Mouse (Mus musculus) hindbrain, embryonic 15.5 days (tissue): ENCODE results near the gene Fanci. TPM values are rescaled to one million over a fixed set of nuclear protein-coding genes. Genes with fewer than 3 reads are reported as not detected.
A peak's percentile ranks its signal among the peaks of the same experiment; 100 is the strongest.

ENCODE experiments used
- ATAC-seq: fragments of 200-750 bp; cut with Nextera tagmentation; 2 replicates; pipeline ENCODE4 v1.8.0; 2017; ENCODE audit warnings: low read depth, moderate number of reproducible peaks, moderate TSS enrichment; ENCODE audit not compliant: low FRiP score
- H3K27ac ChIP-seq: fragments of 300-500 bp; sonication (generic); replicated peaks from 2 replicates; pipeline ENCODE4 v1.5.1; 2015; ENCODE audit warnings: mild to moderate bottlenecking, inconsistent platforms
- H3K27me3 ChIP-seq: fragments of 300-500 bp; sonication (generic); 2 replicates; pipeline ENCODE4 v1.6.1; 2015; ENCODE audit warnings: control low read depth, inconsistent platforms
- H3K36me3 ChIP-seq: fragments of 300-500 bp; sonication (generic); 2 replicates; pipeline ENCODE4 v1.6.1; 2015; ENCODE audit warnings: control low read depth, inconsistent platforms
- H3K4me1 ChIP-seq: fragments of 300-500 bp; sonication (generic); replicated peaks from 2 replicates; pipeline ENCODE4 v1.6.1; 2015; ENCODE audit warnings: control low read depth, inconsistent platforms
- H3K4me2 ChIP-seq: fragments of 300-500 bp; sonication (generic); 2 replicates; pipeline ENCODE4 v1.6.1; 2015; ENCODE audit warnings: moderate library complexity, mild to moderate bottlenecking, inconsistent platforms
- H3K4me3 ChIP-seq: fragments of 300-500 bp; sonication (generic); 2 replicates; pipeline ENCODE4 v1.5.1; 2015; ENCODE audit warnings: mild to moderate bottlenecking, inconsistent platforms
- H3K9ac ChIP-seq: fragments of 300-500 bp; sonication (generic); 2 replicates; pipeline ENCODE4 v1.6.1; 2015; ENCODE audit warnings: inconsistent platforms
- H3K9me3 ChIP-seq: fragments of 300-500 bp; sonication (generic); 2 replicates; pipeline ENCODE4 v1.6.1; 2016; ENCODE audit warnings: control low read depth, inconsistent platforms
- WGBS: fragments of 180-500 bp; shearing (Covaris S2); methylation state at CpG from one replicate; pipeline ENCODE4 v1.1.7; 2015; 5-methylcytosine and 5-hydroxymethylcytosine counted together
- polyA plus RNA-seq: library from polyadenylated mRNA; unstranded; fragments of >200 nt; fragmentation: Nextera tagmentation; extraction: Ambion mirVana; gene quantifications from 2 replicates; pipeline ENCODE4 v1.2.1, GENCODE M21; 2015

Gene Fanci
- polyA plus RNA-seq, 1 experiment from 2014 or later, result 1.9 TPM

DNA sequence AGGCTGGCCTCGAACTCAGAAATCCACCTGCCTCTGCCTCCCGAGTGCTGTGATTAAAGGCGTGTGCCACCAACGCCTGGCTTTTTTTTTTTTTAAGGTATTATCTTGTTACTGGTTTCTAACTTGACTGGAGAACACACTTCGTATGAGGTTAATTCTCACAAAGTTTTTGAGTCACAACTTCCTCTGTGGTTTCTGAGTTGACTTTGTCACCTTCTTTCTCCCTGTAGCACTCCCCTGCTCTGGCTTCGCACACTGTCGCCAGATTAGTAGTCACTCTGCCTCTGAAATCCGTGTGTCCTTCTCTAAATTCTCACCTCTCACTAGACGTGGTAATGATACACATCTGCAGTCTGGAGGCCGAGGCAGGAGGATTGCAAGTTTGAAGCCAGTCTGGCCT is 31.1 kb downstream of the Fanci start:
- Histone ChIP-seq H3K9me3 (no peaks in the 10 kb centered on the region), H3K4me3 (no peak overlapping the region), H3K4me1 (no peaks in the 10 kb centered on the region), H3K27ac (no peak overlapping the region), H3K27me3 (no peaks in the 10 kb centered on the region), H3K9ac (no peak overlapping the region), H3K4me2 (no peak overlapping the region), H3K36me3 (no peaks in the 10 kb centered on the region)
- ATAC-seq, result no peak
- 96% methylated on average over 10 of the region's 10 CpGs for WGBS

DNA sequence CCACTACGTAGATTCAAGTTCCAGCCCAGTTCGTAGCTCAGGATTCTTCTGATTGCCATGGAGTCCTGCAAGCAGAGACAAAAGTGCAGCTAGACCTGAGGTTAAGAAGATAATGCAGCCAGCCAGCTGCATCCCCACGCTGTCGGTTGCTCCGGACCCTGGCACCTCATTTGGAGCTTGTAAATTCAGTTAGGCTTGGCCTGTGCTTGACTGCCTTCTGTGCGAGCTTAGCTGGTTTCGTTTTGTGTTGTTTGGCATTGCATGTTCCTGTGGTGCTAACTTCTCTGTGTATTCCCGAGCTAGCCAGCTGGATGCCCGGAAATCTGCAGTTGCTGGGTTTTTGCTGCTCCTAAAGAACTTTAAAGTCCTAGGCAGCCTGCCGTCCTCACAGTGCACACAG is 34.1 kb downstream of the Fanci start:
- no peaks in the 10 kb centered on the region for H3K9me3 ChIP-seq
- no peaks in the 10 kb centered on the region for H3K4me1 ChIP-seq
- WGBS, result 65% methylated on average over 10 of the region's 10 CpGs
- H3K9ac ChIP-seq, result no peak overlapping the region
- H3K27ac ChIP-seq, result no peak overlapping the region
- no peaks in the 10 kb centered on the region for H3K36me3 ChIP-seq
- ATAC-seq, result no peak
- H3K4me2 ChIP-seq, result no peak overlapping the region
- no peak overlapping the region for H3K4me3 ChIP-seq
- no peaks in the 10 kb centered on the region for H3K27me3 ChIP-seq

DNA sequence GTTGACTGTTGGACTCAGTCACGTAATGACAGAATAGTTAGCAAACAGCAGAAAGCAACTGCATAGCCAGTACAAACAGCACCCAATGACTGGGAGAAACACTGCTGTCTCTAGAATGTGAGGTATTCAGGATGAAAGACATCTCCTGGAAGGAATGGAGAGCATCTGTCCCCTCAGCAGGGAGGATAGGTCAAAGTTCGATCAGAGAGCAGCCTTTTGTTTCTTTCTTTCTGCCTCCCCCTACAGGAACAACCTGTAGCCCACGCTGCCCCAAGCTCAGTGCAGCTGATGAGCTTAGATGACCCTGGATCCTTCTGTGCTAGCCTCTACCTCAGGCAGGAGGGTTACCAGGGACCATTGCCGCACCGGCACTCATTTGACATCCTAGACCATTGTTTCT is 36.5 kb downstream of the Fanci start:
- Histone ChIP-seq H3K27ac (no peak overlapping the region), H3K9me3 (no peaks in the 10 kb centered on the region), H3K9ac (no peak overlapping the region), H3K4me1 (no peaks in the 10 kb centered on the region), H3K36me3 (no peaks in the 10 kb centered on the region), H3K27me3 (no peaks in the 10 kb centered on the region), H3K4me2 (no peak overlapping the region), H3K4me3 (no peak overlapping the region)
- ATAC-seq, result no peak
- WGBS, result 43% methylated on average over 5 of the region's 5 CpGs

DNA sequence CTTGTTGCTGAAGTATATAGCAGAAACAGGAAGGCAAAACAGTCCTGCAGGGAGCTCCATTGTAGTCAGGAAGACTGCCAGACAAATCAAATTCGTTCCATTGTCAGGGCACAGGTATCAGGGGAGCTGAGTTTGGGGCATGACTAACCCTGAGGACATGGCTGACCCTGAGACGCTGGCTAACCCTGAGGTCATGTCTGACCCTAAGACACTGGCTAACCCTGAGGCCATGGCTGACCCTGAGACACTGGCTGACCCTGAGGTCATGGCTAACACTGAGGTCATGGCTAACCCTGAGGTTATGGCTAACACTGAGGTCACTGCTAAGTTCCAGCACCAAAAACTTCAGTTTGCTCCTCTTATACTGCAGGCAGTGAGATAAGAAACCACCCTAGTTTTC is 48.3 kb downstream of the Fanci start:
- H3K27ac ChIP-seq, result no peak overlapping the region
- H3K4me2 ChIP-seq, result no peak overlapping the region
- H3K4me3 ChIP-seq, result no peak overlapping the region
- ATAC-seq, result no peak
- WGBS, result 83% methylated on average over 2 of the region's 2 CpGs
- no peaks in the 10 kb centered on the region for H3K9me3 ChIP-seq
- no peaks in the 10 kb centered on the region for H3K4me1 ChIP-seq
- no peaks in the 10 kb centered on the region for H3K36me3 ChIP-seq
- no peaks in the 10 kb centered on the region for H3K27me3 ChIP-seq
- H3K9ac ChIP-seq, result no peak overlapping the region

DNA sequence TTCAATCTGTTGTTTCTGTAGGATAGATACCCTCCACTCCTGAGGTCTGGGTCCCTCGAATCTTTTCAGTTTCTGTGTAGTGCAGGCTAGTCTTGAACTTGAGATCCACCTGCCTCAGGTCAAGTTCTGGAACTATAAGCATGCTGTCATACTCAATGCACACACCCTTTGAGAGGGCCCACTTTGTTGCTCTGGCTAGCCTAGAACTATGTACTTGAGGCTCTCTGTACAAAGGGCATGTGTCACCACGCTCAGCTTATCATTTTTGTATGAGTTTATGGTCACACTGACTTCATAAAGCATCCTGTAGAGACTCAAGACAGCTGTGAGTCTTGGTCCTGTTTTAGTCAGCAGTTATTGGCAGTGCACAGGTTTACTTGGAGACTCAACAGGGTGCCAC is 55.3 kb downstream of the Fanci start:
- no peak overlapping the region for H3K4me3 ChIP-seq
- WGBS, result 93% methylated on average over 2 of the region's 2 CpGs
- no peaks in the 10 kb centered on the region for H3K27me3 ChIP-seq
- H3K9ac ChIP-seq, result no peak overlapping the region
- H3K4me1 ChIP-seq, result no peaks in the 10 kb centered on the region
- ATAC-seq, result no peak
- H3K36me3 ChIP-seq, result peaks cover 44% of the 10 kb centered on the region
- no peak overlapping the region for H3K27ac ChIP-seq
- no peak overlapping the region for H3K4me2 ChIP-seq
- H3K9me3 ChIP-seq, result no peaks in the 10 kb centered on the region

DNA sequence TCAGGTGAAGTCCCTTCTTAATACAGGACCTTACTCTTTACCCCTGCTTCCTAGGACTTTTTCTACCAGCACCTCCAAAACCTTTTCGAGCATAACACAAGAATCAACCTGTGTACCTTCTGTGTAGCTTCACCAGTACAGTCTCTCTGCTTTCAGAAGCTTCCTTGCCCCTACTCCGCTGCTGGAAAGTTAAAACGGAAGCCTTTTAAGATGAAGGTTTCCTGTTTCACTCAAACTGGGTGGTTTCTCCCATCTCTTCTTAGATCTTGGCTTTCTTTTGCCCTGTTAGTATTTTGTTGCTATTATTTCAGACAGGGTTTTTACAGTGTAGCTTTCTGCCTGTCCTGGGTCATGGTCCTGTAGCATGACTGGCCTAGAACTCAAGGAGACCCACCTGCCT is 55.8 kb downstream of the Fanci start:
- WGBS, result 97% methylated on average over 3 of the region's 3 CpGs
- H3K36me3 ChIP-seq, result peaks cover 48% of the 10 kb centered on the region
- no peak overlapping the region for H3K4me3 ChIP-seq
- no peak overlapping the region for H3K9ac ChIP-seq
- H3K27me3 ChIP-seq, result no peaks in the 10 kb centered on the region
- H3K4me1 ChIP-seq, result no peaks in the 10 kb centered on the region
- H3K4me2 ChIP-seq, result no peak overlapping the region
- no peaks in the 10 kb centered on the region for H3K9me3 ChIP-seq
- H3K27ac ChIP-seq, result no peak overlapping the region
- ATAC-seq, result no peak

DNA sequence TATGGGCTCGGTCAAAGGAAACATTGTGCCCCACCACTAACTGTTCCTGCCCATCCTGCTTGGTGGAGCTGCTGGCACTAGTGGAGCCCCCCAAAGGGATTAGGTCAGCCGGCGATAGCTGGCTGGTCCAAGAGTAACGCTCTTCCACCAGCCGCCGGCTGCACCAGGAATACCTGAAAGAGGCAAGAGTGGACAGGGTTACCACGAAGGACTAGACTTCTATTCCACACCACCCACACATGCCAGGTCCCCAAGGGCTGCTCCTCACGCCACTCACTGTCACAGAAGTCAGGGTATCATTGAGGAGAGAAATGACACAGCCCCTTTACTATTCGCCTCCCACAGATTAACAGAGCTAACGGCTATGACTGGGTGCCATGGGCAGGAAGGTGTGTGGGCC is 70.0 kb downstream of the Fanci start:
- H3K4me3 ChIP-seq, result no peak overlapping the region
- no peaks in the 10 kb centered on the region for H3K27me3 ChIP-seq
- no peak for ATAC-seq
- H3K4me2 ChIP-seq, result no peak overlapping the region
- WGBS, result 91% methylated on average over 10 of the region's 10 CpGs
- no peaks in the 10 kb centered on the region for H3K9me3 ChIP-seq
- H3K36me3 ChIP-seq, result peaks cover 53% of the 10 kb centered on the region
- H3K9ac ChIP-seq, result no peak overlapping the region
- no peak overlapping the region for H3K27ac ChIP-seq
- H3K4me1 ChIP-seq, result peaks cover 18% of the 10 kb centered on the region

DNA sequence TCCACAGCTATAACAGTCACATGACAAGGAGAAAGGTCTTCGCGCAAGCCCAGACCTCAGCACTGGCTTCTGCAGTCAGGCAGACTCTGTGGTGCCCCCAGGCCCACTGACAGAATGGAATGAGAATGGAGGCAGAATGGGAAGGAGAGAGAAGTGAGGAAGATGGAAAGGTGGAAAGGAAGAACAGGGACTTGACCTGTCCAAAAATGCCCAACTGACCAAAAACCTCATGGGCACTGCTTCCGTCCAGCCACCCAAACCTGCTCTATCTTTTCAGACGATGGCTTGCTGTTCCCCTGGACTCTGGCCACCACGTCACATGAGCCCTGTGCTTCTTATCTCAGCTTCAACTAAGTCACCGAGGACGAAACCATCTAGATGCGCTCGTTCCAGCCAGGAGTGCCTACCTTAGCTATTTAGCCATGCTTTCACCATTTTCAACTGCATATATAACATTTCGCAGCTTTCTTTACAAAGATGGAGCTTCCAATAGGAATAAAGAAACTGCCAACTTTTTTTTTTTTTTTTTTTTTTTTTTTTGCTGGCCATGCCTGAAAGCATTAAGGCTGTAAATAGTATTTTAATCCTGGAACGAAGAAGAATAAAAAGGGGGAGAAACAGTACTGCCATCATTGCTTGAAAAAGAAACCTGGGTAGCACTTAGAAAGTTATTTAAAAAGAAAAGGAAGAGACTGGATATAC is 71.8 kb downstream of the Fanci start:
- peaks cover 1% of the 10 kb centered on the region; the same call in 1 of the 2 replicates for H3K27me3 ChIP-seq
- no peak overlapping the region for H3K9ac ChIP-seq
- H3K9me3 ChIP-seq, result no peaks in the 10 kb centered on the region
- peaks cover 30% of the 10 kb centered on the region for H3K4me1 ChIP-seq
- H3K4me3 ChIP-seq, result no peak overlapping the region
- H3K36me3 ChIP-seq, result peaks cover 36% of the 10 kb centered on the region
- H3K27ac ChIP-seq, result no peak overlapping the region
- WGBS, result 89% methylated on average over 11 of the region's 11 CpGs
- peak overlapping the region; percentile 91; the same call in 1 of the 2 replicates for H3K4me2 ChIP-seq
- no peak for ATAC-seq

DNA sequence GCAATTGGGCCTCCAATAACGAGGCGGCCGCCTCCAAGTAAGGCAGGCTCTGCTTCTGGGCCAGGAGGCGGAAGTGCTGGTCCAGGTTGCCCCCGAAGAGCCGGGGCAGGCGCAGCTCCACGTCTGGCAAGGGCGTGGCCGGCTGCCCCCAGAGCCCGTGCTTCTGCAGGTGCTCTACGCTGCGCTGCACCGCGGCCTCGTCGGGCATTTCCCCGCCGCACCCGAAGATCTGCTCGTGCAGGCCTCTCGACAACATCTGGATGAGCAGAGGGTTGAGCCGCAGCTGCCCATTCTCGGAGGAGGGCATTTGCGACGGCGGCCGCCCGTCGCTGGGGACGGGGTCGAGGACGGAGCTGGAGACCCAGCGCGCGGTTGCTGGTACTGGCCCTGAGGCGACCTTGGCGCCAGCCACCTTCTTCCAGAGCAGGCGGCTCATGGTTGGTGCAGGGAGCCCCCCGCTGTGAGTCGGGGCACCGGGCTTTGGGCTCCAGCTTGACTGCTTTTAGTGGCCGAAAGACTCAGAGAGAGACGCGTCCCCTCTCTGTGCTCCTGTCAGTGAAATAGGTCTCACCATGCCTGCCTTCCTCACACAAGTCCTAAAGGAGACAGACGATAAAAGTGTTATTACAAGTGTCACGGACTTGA is 73.2 kb downstream of the Fanci start:
- 0 out of 2 replicates have a peak overlapping the region, but pooled peaks have one; percentile 87 for H3K27ac ChIP-seq

DNA sequence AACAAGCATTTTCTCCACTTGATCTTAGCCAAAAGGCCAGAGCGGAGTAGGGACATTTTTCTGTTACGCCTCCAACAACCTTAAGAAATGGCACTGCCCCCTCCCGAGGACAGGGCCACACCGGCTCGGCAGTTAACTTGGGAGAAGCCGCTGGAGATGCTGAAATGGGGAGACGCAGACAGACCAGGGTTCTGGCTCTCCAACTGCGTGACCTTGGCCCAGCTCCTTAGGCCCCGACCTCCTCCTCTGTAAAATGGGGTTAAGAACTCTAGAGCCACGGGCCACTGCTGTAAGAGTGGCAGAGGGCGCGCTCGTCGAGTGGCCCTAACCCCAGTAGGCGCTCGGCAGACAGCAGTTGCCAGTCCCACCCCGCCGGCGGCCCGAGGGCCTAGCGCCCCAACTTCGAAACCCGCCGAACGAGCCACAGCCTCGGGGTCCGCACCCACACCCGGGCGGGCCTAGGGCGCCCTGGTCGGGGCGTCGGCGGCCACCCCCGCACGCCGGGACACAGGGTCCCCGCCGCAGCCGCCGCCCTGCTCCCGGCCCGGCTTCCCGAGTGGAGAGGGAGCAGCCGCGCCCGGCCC is 73.8 kb downstream of the Fanci start:
- Histone ChIP-seq H3K9ac (peak overlapping the region; percentile 74), H3K9me3 (no peaks in the 10 kb centered on the region), H3K4me3 (peak overlapping the region; percentile 79), H3K4me2 (peak overlapping the region; percentile 91), H3K27me3 (peaks cover 4% of the 10 kb centered on the region; the same call in 1 of the 2 replicates), H3K27ac (peak overlapping the region; percentile 87), H3K36me3 (peaks cover 15% of the 10 kb centered on the region), H3K4me1 (peaks cover 30% of the 10 kb centered on the region)
- WGBS, result under 1% methylated on average over 36 of the region's 47 CpGs
- peak; percentile 66 for ATAC-seq

More for the DNA sequence above, 73.2 kb downstream of the Fanci start:
- no peak for ATAC-seq
- Histone ChIP-seq H3K4me3 (peak overlapping the region; percentile 79), H3K9ac (peak overlapping the region; percentile 74), H3K36me3 (peaks cover 22% of the 10 kb centered on the region), H3K4me2 (peak overlapping the region; percentile 91), H3K9me3 (no peaks in the 10 kb centered on the region), H3K4me1 (peaks cover 30% of the 10 kb centered on the region), H3K27me3 (peaks cover 4% of the 10 kb centered on the region; the same call in 1 of the 2 replicates)
- 5% methylated on average over 47 of the region's 47 CpGs for WGBS

DNA sequence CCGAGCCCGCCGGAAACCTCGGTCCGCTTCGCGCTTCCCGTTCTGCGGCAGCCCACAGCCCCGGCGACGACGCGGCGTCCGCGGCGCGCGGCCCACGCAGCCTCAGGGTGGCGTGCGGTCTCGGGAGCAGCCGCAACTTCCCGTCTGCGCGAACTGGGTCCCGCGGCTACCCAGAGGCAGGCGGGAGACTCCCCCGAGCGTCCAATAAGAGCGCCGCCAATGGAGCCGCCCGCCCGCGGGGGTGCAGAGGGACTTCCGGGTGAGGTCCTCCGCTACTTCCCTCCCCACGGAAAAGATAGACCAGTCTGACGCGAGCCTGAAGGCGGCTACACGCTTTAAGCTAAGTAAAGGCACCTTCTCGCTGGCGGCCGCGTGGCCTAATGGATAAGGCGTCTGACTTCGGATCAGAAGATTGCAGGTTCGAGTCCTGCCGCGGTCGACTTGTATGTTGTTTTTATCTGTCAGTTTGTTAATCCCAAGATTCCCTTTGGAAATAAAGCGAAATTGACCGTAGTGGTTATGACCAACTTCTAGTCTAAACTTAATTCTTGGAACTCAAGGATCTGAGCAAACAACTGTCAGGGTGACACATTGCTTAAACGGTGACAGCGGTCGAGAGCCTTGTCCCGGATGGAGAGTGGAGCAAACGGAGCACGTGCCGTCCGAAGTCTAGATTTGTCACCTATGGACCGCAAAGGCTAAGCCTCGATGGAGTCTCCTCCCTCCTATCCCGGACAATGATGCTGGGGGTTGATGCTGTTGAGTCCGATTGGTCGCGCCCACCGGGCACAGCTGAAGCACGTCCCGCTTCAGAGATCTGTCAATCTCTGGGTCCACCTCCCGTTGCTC is 74.5 kb downstream of the Fanci start, which contains the start of gene Polg:
Gene Polg, minus strand, starts transcription at position 310 of the 849 bp plus-strand sequence.
- Histone ChIP-seq H3K4me2 (peak within 1 kb of the TSS; percentile 91), H3K27me3 (peaks cover 4% of the 10 kb centered on the region; the same call in 1 of the 2 replicates), H3K36me3 (peaks cover 8% of the 10 kb centered on the region), H3K4me1 (peaks cover 33% of the 10 kb centered on the region), H3K27ac (peak within 1 kb of the TSS; percentile 87), H3K9me3 (no peaks in the 10 kb centered on the region), H3K9ac (peak within 1 kb of the TSS; percentile 74), H3K4me3 (peak within 1 kb of the TSS; percentile 79)
- WGBS, result under 1% methylated on average over 71 of the region's 76 CpGs
- peak; percentile 96 for ATAC-seq
